Mouse (Mus musculus) C2C12 (cell line): ENCODE results near the gene Swi5.

Experiments used
- CEBPB ChIP-seq: IDR thresholded peaks from one replicate; pipeline ENCODE4 v1.6.1; 2011; ENCODE audit warnings: low read depth, mild to moderate bottlenecking, control low read depth, moderate library complexity
- CTCF ChIP-seq: IDR thresholded peaks from one replicate; pipeline ENCODE4 v1.5.1; 2011; ENCODE audit not compliant: control insufficient read depth, insufficient read depth, insufficient read length
- MAX ChIP-seq: IDR thresholded peaks from one replicate; pipeline ENCODE4 v1.6.1; 2011; ENCODE audit warnings: mild to moderate bottlenecking, control low read depth
- MYOD1 ChIP-seq: IDR thresholded peaks from one replicate; pipeline ENCODE4 v1.6.1; 2011; ENCODE audit warnings: low read depth; ENCODE audit not compliant: control insufficient read depth, insufficient read length
- MYOG ChIP-seq: IDR thresholded peaks from one replicate; pipeline ENCODE4 v1.6.1; 2011; ENCODE audit not compliant: control insufficient read depth, insufficient read length; ENCODE audit errors: extremely low read depth
- USF1 ChIP-seq: IDR thresholded peaks from one replicate; pipeline ENCODE4 v1.6.1; 2011; ENCODE audit warnings: low read depth, mild to moderate bottlenecking, control low read depth, moderate library complexity

DNA sequence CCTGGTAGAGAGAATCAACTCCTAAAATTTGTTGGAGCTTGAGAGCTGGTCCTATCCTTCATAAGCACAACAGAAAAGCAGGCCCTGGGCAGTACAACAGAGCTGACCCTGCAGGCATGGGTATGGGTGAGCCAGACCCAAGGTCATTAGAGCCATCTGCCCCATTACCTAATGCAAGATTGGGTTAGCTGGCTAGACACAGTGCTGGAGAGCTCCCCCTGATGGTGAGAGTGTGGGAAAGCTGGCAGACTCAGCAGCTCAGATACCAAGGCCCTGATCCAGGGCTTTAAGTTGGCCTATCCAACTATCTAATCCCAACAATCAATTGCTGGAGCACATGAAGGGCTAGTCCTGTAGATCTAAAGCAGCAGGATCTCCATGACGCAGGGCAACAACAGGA is 5.1 kb downstream of the Swi5 start:
- TF ChIP-seq MAX (no peak), CTCF (peak; percentile 55), CEBPB (no peak), USF1 (no peak), MYOD1 (no peak), MYOG (no peak)
